Mouse (Mus musculus): ENCODE data around the gene Gal3st4. TPM values are rescaled to one million over a fixed set of nuclear protein-coding genes. Genes with fewer than 3 reads are reported as not detected.
A peak's percentile ranks its signal among the peaks of the same experiment; 100 is the strongest.

The Gal3st4 gene
- polyA plus RNA-seq, 1 experiment: not detected

GRCm38 (mm10) chr5:138263260-138264206 is 9.1 kb downstream of the Gal3st4 start, which contains the start of gene BC037034:
TSS of gene BC037034 (minus strand) at chr5:138264033.
- peak within 1 kb of the TSS; percentile 95 for H3K4me3 ChIP-seq (replicated peaks)
- TF ChIP-seq GATA1 (IDR thresholded peaks at IDR 0.05; ENCODE audit: borderline replicate concordance, low read length) (no peak), FLI1 (IDR thresholded peaks at IDR 0.05; ENCODE audit: low read length) (no peak)
- H3K36me3 ChIP-seq (replicated peaks; ENCODE audit: low read length): peaks cover 56% of the 10 kb centered on the region
- no peaks in the 10 kb centered on the region for H3K27me3 ChIP-seq (replicated peaks)
- peaks cover 65% of the 10 kb centered on the region for H3K4me1 ChIP-seq
- H3K9me3 ChIP-seq: no peaks in the 10 kb centered on the region

DNA sequence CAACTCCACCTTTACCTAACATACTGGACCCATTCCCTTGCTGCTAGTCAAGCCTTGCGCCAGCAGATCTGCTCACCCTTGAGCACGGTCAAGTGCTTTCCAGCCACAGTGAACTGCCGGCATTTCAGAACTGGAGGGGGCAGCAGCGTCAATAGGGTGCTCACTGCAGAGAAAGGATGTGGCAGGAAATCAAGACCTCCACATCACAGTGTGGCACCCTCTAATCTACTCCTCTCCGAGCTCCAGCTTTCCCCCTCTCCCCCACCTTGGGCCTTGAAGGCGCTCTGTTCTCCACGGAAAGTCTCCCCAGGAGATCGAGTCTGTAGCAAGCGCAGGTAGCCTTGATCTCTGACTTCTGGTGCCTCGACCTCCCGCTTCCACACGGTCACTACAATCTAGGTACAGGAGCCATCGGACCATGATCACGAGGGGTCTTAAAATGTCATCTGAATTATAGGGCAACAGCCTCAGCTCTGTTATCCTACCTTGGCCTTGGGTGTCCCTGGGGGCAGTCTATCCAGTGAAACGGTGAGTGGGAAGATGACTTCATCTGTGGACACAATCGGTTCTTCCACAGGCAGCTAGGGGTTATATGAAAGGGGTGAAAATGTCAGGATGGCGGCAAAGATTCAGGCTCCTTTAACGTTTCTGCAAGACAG is 9.9 kb downstream of the Gal3st4 start:
- Histone ChIP-seq H3K36me3 (replicated peaks; ENCODE audit: low read length) (peaks cover 64% of the 10 kb centered on the region), H3K4me1 (peaks cover 73% of the 10 kb centered on the region), H3K4me3 (replicated peaks) (peak overlapping the region; percentile 95), H3K9me3 (no peaks in the 10 kb centered on the region), H3K27me3 (replicated peaks) (no peaks in the 10 kb centered on the region)
- TF ChIP-seq GATA1 (IDR thresholded peaks at IDR 0.05; ENCODE audit: borderline replicate concordance, low read length) (no peak), FLI1 (IDR thresholded peaks at IDR 0.05; ENCODE audit: low read length) (no peak)

DNA sequence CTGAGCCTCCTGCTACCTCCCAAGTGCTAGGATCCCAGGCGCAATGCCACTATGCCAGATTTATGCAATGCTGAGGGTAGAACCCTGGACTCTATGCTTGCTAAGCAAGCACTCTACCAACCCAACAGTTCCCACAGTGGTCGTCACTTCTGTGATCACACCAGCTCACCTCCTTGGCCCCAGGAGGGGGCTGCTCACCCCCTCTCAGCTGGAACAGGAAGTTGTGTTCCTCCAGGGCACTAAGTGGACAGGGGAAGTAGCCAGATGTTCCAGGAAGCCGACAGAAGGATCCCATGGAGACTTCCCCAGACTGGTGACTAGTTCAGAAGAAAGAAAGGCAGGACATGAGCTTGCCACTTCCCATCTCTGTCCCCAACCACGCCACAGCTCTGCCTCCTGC is 10.6 kb downstream of the Gal3st4 start:
- Histone ChIP-seq H3K27me3 (replicated peaks) (no peaks in the 10 kb centered on the region), H3K4me3 (replicated peaks) (peak overlapping the region; percentile 95), H3K4me1 (peaks cover 80% of the 10 kb centered on the region), H3K36me3 (replicated peaks; ENCODE audit: low read length) (peaks cover 69% of the 10 kb centered on the region), H3K9me3 (no peaks in the 10 kb centered on the region)
- TF ChIP-seq GATA1 (IDR thresholded peaks at IDR 0.05; ENCODE audit: borderline replicate concordance, low read length) (no peak), FLI1 (IDR thresholded peaks at IDR 0.05; ENCODE audit: low read length) (no peak)

- H3K27me3 ChIP-seq (replicated peaks): no peaks in the 10 kb centered on the region
- no peak for TF ChIP-seq GATA1 (IDR thresholded peaks at IDR 0.05; ENCODE audit: borderline replicate concordance, low read length)
- no peak for TF ChIP-seq FLI1 (IDR thresholded peaks at IDR 0.05; ENCODE audit: low read length)
- H3K9me3 ChIP-seq: no peaks in the 10 kb centered on the region
- H3K4me3 ChIP-seq (replicated peaks): no peak overlapping the region
- H3K36me3 ChIP-seq (replicated peaks; ENCODE audit: low read length): peaks cover 62% of the 10 kb centered on the region
- H3K4me1 ChIP-seq: peaks cover 92% of the 10 kb centered on the region
These were observed 11.8 kb downstream of the Gal3st4 start for GRCm38 (mm10) chr5:138260834-138261233.

GRCm38 (mm10) chr5:138260051-138260450 is 12.6 kb downstream of the Gal3st4 start:
- Histone ChIP-seq H3K4me1 (peaks cover 92% of the 10 kb centered on the region), H3K36me3 (replicated peaks; ENCODE audit: low read length) (peaks cover 56% of the 10 kb centered on the region), H3K27me3 (replicated peaks) (no peaks in the 10 kb centered on the region), H3K4me3 (replicated peaks) (no peak overlapping the region), H3K9me3 (no peaks in the 10 kb centered on the region)
- TF ChIP-seq GATA1 (IDR thresholded peaks at IDR 0.05; ENCODE audit: borderline replicate concordance, low read length): no peak
- no peak for TF ChIP-seq FLI1 (IDR thresholded peaks at IDR 0.05; ENCODE audit: low read length)

DNA sequence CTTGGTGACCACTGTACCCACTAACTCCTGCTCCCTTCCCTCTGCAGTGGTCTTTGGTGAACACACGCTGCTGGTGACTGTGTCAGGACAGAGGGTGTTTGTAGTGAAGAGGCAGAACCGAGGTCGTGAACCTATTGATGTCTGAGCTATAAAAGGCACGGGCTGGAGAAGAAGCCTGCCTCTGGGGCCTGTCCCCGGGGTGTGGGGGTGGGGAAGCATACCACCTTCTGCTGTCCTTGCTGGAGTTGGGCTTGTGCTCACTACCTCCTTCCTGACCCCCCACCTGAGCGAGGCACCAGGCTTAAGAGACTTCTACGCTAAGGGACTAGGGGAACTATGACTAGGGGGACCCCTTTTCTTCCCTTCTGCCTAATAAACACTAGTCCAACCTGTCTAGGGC is 13.6 kb downstream of the Gal3st4 start:
- H3K27me3 ChIP-seq (replicated peaks): no peaks in the 10 kb centered on the region
- no peak overlapping the region for H3K4me3 ChIP-seq (replicated peaks)
- H3K4me1 ChIP-seq: peaks cover 89% of the 10 kb centered on the region
- no peak for TF ChIP-seq FLI1 (IDR thresholded peaks at IDR 0.05; ENCODE audit: low read length)
- no peak for TF ChIP-seq GATA1 (IDR thresholded peaks at IDR 0.05; ENCODE audit: borderline replicate concordance, low read length)
- H3K9me3 ChIP-seq: no peaks in the 10 kb centered on the region
- peaks cover 56% of the 10 kb centered on the region for H3K36me3 ChIP-seq (replicated peaks; ENCODE audit: low read length)

- no peaks in the 10 kb centered on the region for H3K9me3 ChIP-seq
- peaks cover 89% of the 10 kb centered on the region for H3K4me1 ChIP-seq
- no peaks in the 10 kb centered on the region for H3K27me3 ChIP-seq (replicated peaks)
- no peak for TF ChIP-seq GATA1 (IDR thresholded peaks at IDR 0.05; ENCODE audit: borderline replicate concordance, low read length)
- no peak for TF ChIP-seq FLI1 (IDR thresholded peaks at IDR 0.05; ENCODE audit: low read length)
- peaks cover 56% of the 10 kb centered on the region for H3K36me3 ChIP-seq (replicated peaks; ENCODE audit: low read length)
- H3K4me3 ChIP-seq (replicated peaks): no peak overlapping the region
These were observed 14.1 kb downstream of the Gal3st4 start for GRCm38 (mm10) chr5:138258542-138258941.

DNA sequence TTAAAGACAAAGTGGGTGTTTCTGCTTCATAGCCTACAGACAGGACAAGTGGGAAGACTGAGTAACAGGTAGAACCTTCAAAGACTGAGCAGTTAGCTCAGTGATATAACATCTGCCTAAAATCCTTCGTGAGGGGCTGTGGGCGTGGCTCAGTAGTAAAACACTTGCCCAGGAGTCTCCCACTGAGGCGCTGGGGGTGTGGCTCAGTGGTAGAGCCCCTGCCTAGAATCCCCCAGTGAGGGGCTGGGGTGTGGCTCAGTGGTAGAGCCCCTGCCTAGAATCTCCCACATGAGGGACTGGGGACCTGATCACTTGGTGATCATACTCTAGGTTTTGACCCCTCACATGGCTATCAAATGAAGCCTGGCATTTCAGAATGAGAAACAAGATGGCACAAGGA is 14.6 kb downstream of the Gal3st4 start:
- Histone ChIP-seq H3K4me1 (peaks cover 84% of the 10 kb centered on the region), H3K27me3 (replicated peaks) (no peaks in the 10 kb centered on the region), H3K4me3 (replicated peaks) (no peak overlapping the region), H3K36me3 (replicated peaks; ENCODE audit: low read length) (peaks cover 56% of the 10 kb centered on the region), H3K9me3 (peaks cover under 1% of the 10 kb centered on the region)
- no peak for TF ChIP-seq FLI1 (IDR thresholded peaks at IDR 0.05; ENCODE audit: low read length)
- no peak for TF ChIP-seq GATA1 (IDR thresholded peaks at IDR 0.05; ENCODE audit: borderline replicate concordance, low read length)

GRCm38 (mm10) chr5:138257585-138257978 is 15.1 kb downstream of the Gal3st4 start:
- H3K9me3 ChIP-seq: peaks cover 6% of the 10 kb centered on the region
- peak overlapping the region; percentile 70 for H3K4me3 ChIP-seq (replicated peaks)
- peaks cover 55% of the 10 kb centered on the region for H3K36me3 ChIP-seq (replicated peaks; ENCODE audit: low read length)
- H3K4me1 ChIP-seq: peaks cover 79% of the 10 kb centered on the region
- no peak for TF ChIP-seq FLI1 (IDR thresholded peaks at IDR 0.05; ENCODE audit: low read length)
- no peak for TF ChIP-seq GATA1 (IDR thresholded peaks at IDR 0.05; ENCODE audit: borderline replicate concordance, low read length)
- no peaks in the 10 kb centered on the region for H3K27me3 ChIP-seq (replicated peaks)
